Mouse (Mus musculus) lung, postnatal 4 days (tissue): ENCODE data around the gene Thsd4.
A peak's percentile ranks its signal among the peaks of the same experiment; 100 is the strongest.

Source experiments
- DNase-seq, 2 experiments: peaks; one replicate each; pipeline ENCODE4 v3.0.0; 2021

Thsd4 gene

GRCm38 (mm10) chr9:59961201-59961955 lies 560.5 kb downstream of the Thsd4 start:
- DNase-seq = no peak

- DNase-seq = no peak
These were observed 561.3 kb downstream of the Thsd4 start, which contains the start of gene Nr2e3 for GRCm38 (mm10) chr9:59960559-59960958. TSS of gene Nr2e3 (minus strand) at chr9:59960659.

GRCm38 (mm10) chr9:59959276-59959675 lies 562.6 kb downstream of the Thsd4 start:
- peak; percentile 86 to 91 for DNase-seq

GRCm38 (mm10) chr9:59958115-59958514 lies 563.7 kb downstream of the Thsd4 start:
- peak in 1 of 2 experiments; percentile 4 for DNase-seq

- no peak for DNase-seq
These were observed 565.4 kb downstream of the Thsd4 start for GRCm38 (mm10) chr9:59956496-59956895.

- no peak for DNase-seq
These were observed 566.2 kb downstream of the Thsd4 start for GRCm38 (mm10) chr9:59955692-59956091.

GRCm38 (mm10) chr9:59955199-59955598 lies 566.6 kb downstream of the Thsd4 start:
- no peak for DNase-seq

- no peak for DNase-seq
These were observed 568.3 kb downstream of the Thsd4 start for GRCm38 (mm10) chr9:59953556-59953955.

- no peak for DNase-seq
These were observed 569.3 kb downstream of the Thsd4 start for GRCm38 (mm10) chr9:59952515-59953070.

GRCm38 (mm10) chr9:59951943-59952342 lies 569.9 kb downstream of the Thsd4 start:
- no peak for DNase-seq

- DNase-seq = no peak
These were observed 570.7 kb downstream of the Thsd4 start for GRCm38 (mm10) chr9:59951001-59951750.

GRCm38 (mm10) chr9:59949981-59950380 lies 571.9 kb downstream of the Thsd4 start:
- no peak for DNase-seq

- no peak for DNase-seq
These were observed 572.3 kb downstream of the Thsd4 start for GRCm38 (mm10) chr9:59949511-59949910.

GRCm38 (mm10) chr9:59948691-59949250 lies 573.1 kb downstream of the Thsd4 start:
- DNase-seq = no peak

GRCm38 (mm10) chr9:59948226-59948625 lies 573.6 kb downstream of the Thsd4 start:
- no peak for DNase-seq

- DNase-seq = no peak
These were observed 574.6 kb downstream of the Thsd4 start for GRCm38 (mm10) chr9:59947271-59947670.

- no peak for DNase-seq
These were observed 576.6 kb downstream of the Thsd4 start for GRCm38 (mm10) chr9:59945241-59945640.

GRCm38 (mm10) chr9:59943826-59944225 lies 578.0 kb downstream of the Thsd4 start:
- DNase-seq = no peak

GRCm38 (mm10) chr9:59942501-59943085 lies 579.3 kb downstream of the Thsd4 start:
- no peak for DNase-seq

- DNase-seq = no peak
These were observed 579.9 kb downstream of the Thsd4 start for GRCm38 (mm10) chr9:59941885-59942350.

GRCm38 (mm10) chr9:59940913-59941884 lies 580.6 kb downstream of the Thsd4 start:
- no peak for DNase-seq

GRCm38 (mm10) chr9:59939691-59940090 lies 582.2 kb downstream of the Thsd4 start:
- DNase-seq = no peak
